Mouse (Mus musculus) forebrain, embryonic 14.5 days (tissue): ENCODE data around the gene Hmcn1. TPM values are rescaled to one million over a fixed set of nuclear protein-coding genes. Genes with fewer than 3 reads are reported as not detected.
A peak's percentile ranks its signal among the peaks of the same experiment; 100 is the strongest.

ENCODE experiments used
- ATAC-seq: fragments of 200-750 bp; cut with Nextera tagmentation; 2 replicates; pipeline ENCODE4 v1.8.0; 2017; ENCODE audit warnings: mild to moderate bottlenecking, moderate library complexity
- DNase-seq: peaks from one replicate; pipeline ENCODE4 v3.0.0-alpha.2; 2015; ENCODE audit warnings: low spot score
- H3K27ac ChIP-seq: fragments of 300-500 bp; sonication (generic); 2 replicates; pipeline ENCODE4 v1.5.1; 2014; ENCODE audit warnings: low read depth, mild to moderate bottlenecking, control low read depth, low read length, moderate library complexity
- H3K27me3 ChIP-seq: fragments of 300-500 bp; sonication (generic); replicated peaks from 2 replicates; pipeline ENCODE4 v1.6.1; 2014; ENCODE audit warnings: low read length, control low read depth, mixed read lengths; ENCODE audit not compliant: control insufficient read depth, insufficient read depth
- H3K36me3 ChIP-seq: fragments of 300-500 bp; sonication (generic); 2 replicates; pipeline ENCODE4 v1.6.1; 2014; ENCODE audit warnings: low read length, control low read depth; ENCODE audit not compliant: control insufficient read depth, insufficient read depth
- H3K4me1 ChIP-seq: fragments of 300-500 bp; sonication (generic); 2 replicates; pipeline ENCODE4 v1.6.1; 2014; ENCODE audit warnings: antibody characterized with exemption, low read length, control low read depth; ENCODE audit not compliant: control insufficient read depth, insufficient read depth
- H3K4me2 ChIP-seq: fragments of 300-500 bp; sonication (generic); 2 replicates; pipeline ENCODE4 v1.6.1; 2014; ENCODE audit warnings: mild to moderate bottlenecking, control low read depth, low read length
- H3K4me3 ChIP-seq: fragments of 300-500 bp; sonication (generic); 2 replicates; pipeline ENCODE4 v1.5.1; 2014; ENCODE audit warnings: low read depth, low read length, control low read depth
- H3K9ac ChIP-seq: fragments of 300-500 bp; sonication (generic); 2 replicates; pipeline ENCODE4 v1.6.1; 2014; ENCODE audit warnings: mild to moderate bottlenecking, low read length, control low read depth, moderate library complexity
- H3K9me3 ChIP-seq: fragments of 300-500 bp; sonication (generic); replicated peaks from 2 replicates; pipeline ENCODE4 v1.6.1; 2016; ENCODE audit warnings: low read length, control low read depth, mixed read lengths; ENCODE audit not compliant: control insufficient read depth
- WGBS: fragments of 180-500 bp; shearing (Covaris S2); extraction: QIAGEN DNeasy Blood & Tissue Kit; methylation state at CpG from one replicate; pipeline ENCODE4 v1.1.7; 2014; 5-methylcytosine and 5-hydroxymethylcytosine counted together
- polyA plus RNA-seq: library from polyadenylated mRNA; unstranded; fragments of >200 nt; fragmentation: Nextera tagmentation; extraction: Ambion mirVana; gene quantifications from 2 replicates; pipeline ENCODE4 v1.2.1, GENCODE M21; 2014

Hmcn1 gene
- polyA plus RNA-seq, 1 experiment from 2014 or later: 1.1 TPM

DNA sequence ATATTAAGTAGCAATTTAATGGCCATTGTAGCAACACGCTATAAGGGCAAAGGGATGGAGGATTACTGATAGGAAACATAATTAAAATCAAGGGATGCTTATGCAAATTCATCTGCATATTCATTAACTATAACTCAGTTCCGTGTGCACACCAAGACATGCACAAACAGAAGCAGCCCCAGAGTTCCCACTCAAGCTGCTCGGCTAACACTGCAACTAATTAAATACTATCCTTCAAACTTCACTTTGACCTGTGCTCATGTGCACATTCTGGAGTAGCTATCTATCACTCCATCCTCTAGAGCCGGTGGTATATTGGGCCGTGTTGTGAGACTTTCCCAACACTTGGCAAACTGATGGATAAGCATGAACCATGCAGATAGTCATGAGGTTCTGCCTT is 119.2 kb downstream of the Hmcn1 start:
- Histone ChIP-seq H3K4me2 (no peak overlapping the region), H3K4me3 (no peak overlapping the region), H3K9ac (no peak overlapping the region), H3K36me3 (no peaks in the 10 kb centered on the region), H3K9me3 (no peaks in the 10 kb centered on the region), H3K27me3 (no peaks in the 10 kb centered on the region), H3K4me1 (no peaks in the 10 kb centered on the region), H3K27ac (no peak overlapping the region)
- 65% methylated on average over 5 of the region's 5 CpGs for WGBS
- ATAC-seq: no peak
- no peak for DNase-seq

DNA sequence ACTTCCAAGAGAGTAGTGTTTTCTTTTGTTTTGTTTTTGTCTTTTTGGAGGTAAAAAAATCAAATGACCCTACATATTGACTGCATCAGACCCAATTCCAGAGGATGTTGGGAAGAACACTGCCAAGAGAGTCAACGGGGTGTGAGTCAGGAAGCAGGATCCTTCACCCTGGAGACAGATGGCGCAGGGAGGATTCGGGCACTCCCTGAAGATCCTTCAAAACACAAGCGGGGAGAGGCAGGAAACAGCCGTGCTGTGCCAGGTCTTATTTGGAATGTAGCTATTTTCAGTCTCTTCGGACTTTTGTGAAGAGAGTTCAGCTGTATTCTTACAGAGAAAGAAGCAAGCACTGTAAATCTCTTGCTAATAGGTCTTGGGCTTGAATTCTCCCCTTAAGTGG is 120.0 kb downstream of the Hmcn1 start:
- Histone ChIP-seq H3K36me3 (no peaks in the 10 kb centered on the region), H3K4me2 (no peak overlapping the region), H3K4me3 (no peak overlapping the region), H3K9ac (no peak overlapping the region), H3K4me1 (no peaks in the 10 kb centered on the region), H3K9me3 (no peaks in the 10 kb centered on the region), H3K27ac (no peak overlapping the region), H3K27me3 (no peaks in the 10 kb centered on the region)
- whole genome bisulfite sequencing: 78% methylated on average over 6 of the region's 6 CpGs
- DNase-seq (no peak), ATAC-seq (no peak)

DNA sequence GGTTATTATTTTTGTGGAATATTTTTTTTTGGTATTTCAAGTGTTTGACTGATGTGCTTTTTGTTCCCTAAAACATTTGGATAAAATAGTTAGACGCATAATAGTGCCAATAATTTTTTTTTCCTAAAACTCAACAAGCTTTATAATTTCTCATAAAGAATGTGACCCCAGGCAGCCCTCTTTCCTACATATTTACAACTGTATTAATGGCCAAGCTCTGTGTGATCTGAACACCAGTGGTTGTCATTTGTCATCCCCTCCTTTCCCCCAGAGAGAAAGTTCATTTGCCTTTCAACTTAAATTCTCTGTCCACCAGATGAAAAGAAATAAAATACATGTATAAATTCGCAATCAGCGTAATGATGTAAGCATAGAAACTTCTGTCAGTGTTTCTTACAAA is 121.1 kb downstream of the Hmcn1 start:
- Histone ChIP-seq H3K4me3 (no peak overlapping the region), H3K36me3 (no peaks in the 10 kb centered on the region), H3K27ac (no peak overlapping the region), H3K9ac (no peak overlapping the region), H3K4me1 (no peaks in the 10 kb centered on the region), H3K4me2 (no peak overlapping the region), H3K9me3 (no peaks in the 10 kb centered on the region), H3K27me3 (no peaks in the 10 kb centered on the region)
- ATAC-seq (no peak), DNase-seq (no peak)
- 95% methylated on average over 3 of the region's 3 CpGs for WGBS

DNA sequence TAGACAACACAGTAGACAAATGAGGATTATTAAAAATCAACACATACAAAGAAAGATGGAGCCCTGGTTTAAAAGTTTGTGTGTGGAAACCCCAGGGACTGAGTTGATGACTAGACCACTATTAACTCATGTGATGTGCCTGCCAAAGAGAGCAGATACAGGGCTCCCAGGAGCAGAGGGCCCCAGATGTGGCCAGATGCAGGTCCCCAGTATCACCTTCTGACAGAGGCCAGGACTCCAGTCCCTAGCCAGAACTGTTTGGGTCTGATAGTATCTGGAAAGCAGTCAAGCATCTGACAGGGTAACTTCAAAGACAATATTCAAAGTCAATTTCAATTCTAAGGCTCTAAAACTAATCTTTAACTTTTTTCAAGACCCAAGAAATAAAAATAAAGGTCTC is 124.0 kb downstream of the Hmcn1 start:
- Histone ChIP-seq H3K9me3 (no peaks in the 10 kb centered on the region), H3K27ac (no peak overlapping the region), H3K27me3 (no peaks in the 10 kb centered on the region), H3K9ac (no peak overlapping the region), H3K4me2 (no peak overlapping the region), H3K4me3 (no peak overlapping the region), H3K4me1 (no peaks in the 10 kb centered on the region), H3K36me3 (no peaks in the 10 kb centered on the region)
- no peak for DNase-seq
- no peak for ATAC-seq

DNA sequence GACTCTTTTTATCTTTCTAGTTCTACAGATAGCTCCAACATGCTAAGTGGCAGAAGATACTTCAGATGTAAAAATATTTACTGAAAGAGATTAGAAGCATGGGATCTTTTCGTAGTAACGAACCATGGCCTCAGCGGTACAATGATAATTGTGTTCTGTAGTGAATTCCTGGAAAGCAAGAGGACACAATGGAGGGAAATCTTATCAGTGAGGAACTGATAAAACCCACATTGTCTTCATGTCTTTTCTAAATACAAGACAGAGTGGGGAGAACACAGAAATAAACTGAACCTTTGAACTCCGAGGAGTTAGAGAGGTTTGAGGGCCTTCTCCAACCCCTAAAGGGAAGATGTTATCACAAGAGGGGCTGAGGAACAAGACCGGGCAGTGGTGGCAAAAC is 126.6 kb downstream of the Hmcn1 start:
- Histone ChIP-seq H3K27me3 (no peaks in the 10 kb centered on the region), H3K4me1 (no peaks in the 10 kb centered on the region), H3K9me3 (no peaks in the 10 kb centered on the region), H3K4me2 (no peak overlapping the region), H3K36me3 (no peaks in the 10 kb centered on the region), H3K27ac (no peak overlapping the region), H3K9ac (no peak overlapping the region), H3K4me3 (no peak overlapping the region)
- WGBS: 74% methylated on average over 5 of the region's 5 CpGs
- ATAC-seq: no peak
- DNase-seq: no peak

DNA sequence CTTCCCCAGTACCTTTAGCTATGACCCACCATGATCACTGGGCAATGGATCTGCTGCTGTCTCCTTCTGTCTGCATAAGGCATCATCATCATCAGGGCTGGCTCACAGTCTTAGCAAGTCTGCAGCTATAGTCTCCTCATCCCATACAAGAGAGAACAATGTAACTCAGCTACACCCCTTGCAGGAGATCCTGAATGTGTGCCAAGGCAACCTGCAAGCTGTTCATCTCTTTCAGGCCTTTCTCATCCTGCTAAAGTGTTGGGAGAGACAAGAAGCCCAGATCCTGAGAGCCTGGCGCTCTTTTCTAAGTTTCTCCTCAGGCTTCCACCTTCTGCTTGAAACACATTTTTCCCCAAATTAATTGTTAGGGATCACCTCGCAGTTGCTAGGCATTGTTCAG is 135.5 kb downstream of the Hmcn1 start:
- no peaks in the 10 kb centered on the region for H3K4me1 ChIP-seq
- H3K36me3 ChIP-seq: no peaks in the 10 kb centered on the region
- H3K27me3 ChIP-seq: no peaks in the 10 kb centered on the region
- H3K4me2 ChIP-seq: no peak overlapping the region
- no peak overlapping the region for H3K4me3 ChIP-seq
- H3K27ac ChIP-seq: no peak overlapping the region
- WGBS: 60% methylated on average over 2 of the region's 2 CpGs
- no peak for ATAC-seq
- H3K9ac ChIP-seq: no peak overlapping the region
- H3K9me3 ChIP-seq: no peaks in the 10 kb centered on the region
- no peak for DNase-seq

DNA sequence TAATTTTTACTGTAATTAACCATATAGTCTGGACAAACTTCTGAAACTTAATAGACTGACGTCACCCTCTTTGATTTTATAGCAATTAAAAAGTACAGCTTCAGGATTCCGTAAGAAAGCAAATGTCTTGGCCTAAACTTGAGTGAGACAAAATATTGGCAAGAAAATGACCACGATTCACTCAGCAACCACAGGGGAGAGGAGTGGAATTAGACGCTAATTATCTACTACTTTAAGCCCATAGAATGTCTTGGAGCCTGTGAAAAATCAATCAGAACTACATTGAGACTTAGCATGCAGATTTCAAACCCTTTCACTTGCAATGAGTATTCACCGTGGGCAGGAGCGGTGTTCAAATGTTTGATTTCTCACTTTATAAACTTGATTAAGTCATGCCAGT is 159.8 kb downstream of the Hmcn1 start:
- no peaks in the 10 kb centered on the region for H3K36me3 ChIP-seq
- no peaks in the 10 kb centered on the region for H3K9me3 ChIP-seq
- H3K27ac ChIP-seq: no peak overlapping the region
- H3K27me3 ChIP-seq: no peaks in the 10 kb centered on the region
- H3K4me3 ChIP-seq: no peak overlapping the region
- WGBS: 47% methylated on average over 6 of the region's 6 CpGs
- no peak overlapping the region for H3K9ac ChIP-seq
- no peak overlapping the region for H3K4me2 ChIP-seq
- H3K4me1 ChIP-seq: no peaks in the 10 kb centered on the region
- ATAC-seq: peak; percentile 70
- DNase-seq: peak; percentile 61

DNA sequence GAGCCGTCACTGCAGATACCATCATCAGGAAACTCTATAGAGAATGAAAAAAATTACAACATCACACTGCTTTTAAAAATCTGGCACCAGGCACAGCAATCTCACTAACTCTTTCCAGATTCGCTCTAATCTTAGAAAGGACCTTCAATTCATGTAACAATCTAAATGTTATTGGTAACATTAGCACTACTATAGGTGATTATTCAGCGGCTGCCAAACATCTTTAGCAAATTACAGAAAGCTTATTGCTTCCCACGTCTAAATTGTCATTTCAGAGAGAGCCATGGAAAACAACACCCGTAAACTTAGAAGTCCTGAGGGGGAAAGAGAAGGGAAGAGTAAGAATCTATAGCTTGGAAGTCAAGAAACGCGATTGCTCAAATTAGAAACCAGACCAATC is 163.4 kb downstream of the Hmcn1 start:
- no peaks in the 10 kb centered on the region for H3K27me3 ChIP-seq
- H3K4me3 ChIP-seq: no peak overlapping the region
- no peaks in the 10 kb centered on the region for H3K4me1 ChIP-seq
- ATAC-seq (no peak), DNase-seq (no peak)
- H3K27ac ChIP-seq: no peak overlapping the region
- no peaks in the 10 kb centered on the region for H3K36me3 ChIP-seq
- no peak overlapping the region for H3K4me2 ChIP-seq
- H3K9ac ChIP-seq: no peak overlapping the region
- WGBS: 72% methylated on average over 7 of the region's 7 CpGs
- H3K9me3 ChIP-seq: no peaks in the 10 kb centered on the region

DNA sequence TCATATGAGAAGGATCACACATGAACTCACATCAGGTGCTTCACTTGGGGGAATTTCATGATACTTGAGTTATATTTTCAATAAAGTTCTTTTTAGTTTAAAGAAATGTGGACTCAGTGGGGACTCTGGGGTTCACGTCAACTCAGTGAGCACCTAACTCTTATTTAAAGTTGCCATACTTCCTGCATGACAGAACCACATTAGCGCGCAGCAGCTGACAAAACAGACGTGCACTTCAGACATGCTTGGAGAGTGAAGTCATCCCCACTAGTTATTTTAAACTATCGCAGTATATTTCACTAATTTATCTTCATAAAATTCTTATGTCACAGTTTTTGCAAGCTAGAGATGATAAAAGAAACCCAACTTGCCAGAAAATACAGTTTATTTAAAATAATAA is 166.1 kb downstream of the Hmcn1 start:
- Histone ChIP-seq H3K4me1 (no peaks in the 10 kb centered on the region), H3K4me2 (no peak overlapping the region), H3K4me3 (no peak overlapping the region), H3K9me3 (no peaks in the 10 kb centered on the region), H3K27me3 (no peaks in the 10 kb centered on the region), H3K9ac (no peak overlapping the region), H3K36me3 (no peaks in the 10 kb centered on the region), H3K27ac (no peak overlapping the region)
- WGBS: 89% methylated on average over 5 of the region's 5 CpGs
- DNase-seq (no peak), ATAC-seq (no peak)
